Mouse (Mus musculus): ENCODE results near the gene Zcchc7. TPM values are rescaled to one million over a fixed set of nuclear protein-coding genes. Genes with fewer than 3 reads are reported as not detected.
"Not testable (repeated sequence)": the region's sequence is repeated elsewhere in the genome, so short reads cannot be mapped to it uniquely, and the experiment has no call there.

Zcchc7 gene
- polyA plus RNA-seq, 1 experiment, result 23.0 TPM

GRCm38 (mm10) chr4:44740471-44740870 lies 15.2 kb upstream of the Zcchc7 start:
- H3K4me3 ChIP-seq (replicated peaks), result no peak overlapping the region

DNA sequence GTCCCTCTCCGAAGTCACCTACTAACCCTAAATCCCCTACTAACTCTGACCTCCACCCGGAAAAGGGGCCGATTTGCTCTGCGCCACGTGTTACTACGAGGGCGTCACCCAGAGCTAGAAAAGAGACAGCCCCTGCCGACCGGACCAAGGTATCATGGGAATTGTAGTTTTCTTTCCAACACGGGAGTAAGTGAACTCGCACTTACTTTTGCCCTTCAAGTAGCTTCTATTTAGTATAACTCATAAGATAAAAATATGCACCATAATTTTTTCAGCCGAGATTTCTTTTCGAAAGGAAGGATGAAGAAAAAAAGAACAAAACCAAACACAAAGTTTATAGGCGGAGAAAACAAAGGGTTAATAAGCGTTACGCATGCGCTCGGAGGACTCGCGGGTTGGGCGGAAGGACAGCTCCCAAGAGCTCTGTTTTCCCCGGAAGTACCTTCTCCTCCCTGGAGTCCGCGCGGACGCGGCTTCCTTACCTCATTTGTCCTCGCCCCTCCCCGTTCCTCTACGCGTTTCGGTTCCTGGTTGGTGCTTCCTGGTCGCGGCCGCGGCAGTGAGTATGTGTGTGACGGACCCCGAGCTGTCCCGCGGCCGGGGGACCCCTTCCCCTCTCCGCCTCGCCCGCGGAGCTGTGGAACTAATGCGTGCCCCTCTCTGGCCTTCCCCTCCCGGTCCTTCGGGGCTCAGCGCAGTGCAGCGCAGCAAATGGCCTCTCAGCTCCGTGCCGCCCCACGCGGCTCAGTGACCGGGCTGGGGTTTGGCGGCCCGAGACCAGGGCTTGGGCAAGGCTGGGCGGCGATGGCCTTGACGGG lies 666 bp downstream of the Zcchc7 start:
- Histone ChIP-seq H3K4me3 (replicated peaks) (peak overlapping the region; percentile 94), H3K27me3 (replicated peaks) (peaks cover 2% of the 10 kb centered on the region), H3K36me3 (replicated peaks; ENCODE audit: low read length) (peaks cover 3% of the 10 kb centered on the region), H3K9me3 (no peaks in the 10 kb centered on the region), H3K4me1 (peaks cover 23% of the 10 kb centered on the region; the same call in 1 of the 2 replicates)
- TF ChIP-seq GATA1 (IDR thresholded peaks at IDR 0.05; ENCODE audit: borderline replicate concordance, low read length) (no peak), FLI1 (IDR thresholded peaks at IDR 0.05; ENCODE audit: low read length) (no peak)

More at GRCm38 (mm10) chr4:44740471-44740870, 15.2 kb upstream of the Zcchc7 start:
- no peaks in the 10 kb centered on the region for H3K36me3 ChIP-seq (replicated peaks; ENCODE audit: low read length)
- TF ChIP-seq GATA1 (IDR thresholded peaks at IDR 0.05; ENCODE audit: borderline replicate concordance, low read length) (no peak), FLI1 (IDR thresholded peaks at IDR 0.05; ENCODE audit: low read length) (no peak)
- no peaks in the 10 kb centered on the region for H3K9me3 ChIP-seq
- no peaks in the 10 kb centered on the region for H3K4me1 ChIP-seq
- H3K27me3 ChIP-seq (replicated peaks), result peaks cover 18% of the 10 kb centered on the region

- H3K27me3 ChIP-seq (replicated peaks); H3K9me3 ChIP-seq: not testable (repeated sequence)
- Histone ChIP-seq H3K4me1 (peaks cover 23% of the 10 kb centered on the region; the same call in 1 of the 2 replicates), H3K36me3 (replicated peaks; ENCODE audit: low read length) (peaks cover 11% of the 10 kb centered on the region), H3K4me3 (replicated peaks) (peak overlapping the region; percentile 94)
These were observed 1.5 kb downstream of the Zcchc7 start for GRCm38 (mm10) chr4:44757131-44757530.

DNA sequence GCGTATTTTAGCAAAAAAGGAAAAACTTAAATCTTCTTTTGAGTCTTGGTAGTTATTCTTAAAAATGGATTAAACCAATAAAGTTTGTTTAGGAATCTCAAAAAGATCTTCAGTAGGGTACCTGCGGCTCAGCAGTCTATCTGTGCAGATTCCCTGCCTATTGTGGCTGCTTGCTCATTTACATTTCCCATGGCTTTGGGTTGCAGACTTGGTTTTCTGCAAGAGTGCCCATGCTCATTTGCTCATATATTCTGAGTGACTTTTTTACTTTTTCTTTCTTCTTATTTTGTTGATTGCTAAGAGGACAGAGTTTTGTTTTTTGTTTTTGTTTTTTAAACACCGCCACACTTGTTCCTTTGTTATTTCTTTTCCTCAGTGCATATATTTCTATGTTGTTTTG lies 19.2 kb downstream of the Zcchc7 start:
- Histone ChIP-seq H3K36me3 (replicated peaks; ENCODE audit: low read length) (peaks cover 21% of the 10 kb centered on the region), H3K4me1 (peaks cover 3% of the 10 kb centered on the region; the same call in 1 of the 2 replicates), H3K27me3 (replicated peaks) (no peaks in the 10 kb centered on the region), H3K9me3 (no peaks in the 10 kb centered on the region), H3K4me3 (replicated peaks) (no peak overlapping the region)
- TF ChIP-seq GATA1 (IDR thresholded peaks at IDR 0.05; ENCODE audit: borderline replicate concordance, low read length) (no peak), FLI1 (IDR thresholded peaks at IDR 0.05; ENCODE audit: low read length) (no peak)

DNA sequence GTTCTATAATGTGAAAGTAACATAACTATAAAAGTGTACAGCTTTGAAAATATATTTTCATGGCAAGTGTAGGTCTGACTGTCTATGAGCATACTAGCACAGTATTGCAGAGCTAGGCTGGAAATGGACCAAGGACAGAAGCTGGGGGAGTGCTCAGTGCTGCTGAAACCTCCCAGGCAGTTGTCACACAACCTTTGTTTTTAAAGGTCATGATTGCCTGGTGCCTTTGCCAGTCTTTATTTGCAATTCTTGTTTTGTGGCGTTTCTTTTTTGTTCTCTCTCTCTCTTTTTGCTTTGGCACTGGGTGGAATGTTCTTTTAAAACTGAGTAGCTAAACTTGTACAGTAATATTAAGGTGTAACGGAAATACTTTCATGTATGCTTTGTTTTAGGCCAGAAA lies 21.0 kb downstream of the Zcchc7 start:
- Histone ChIP-seq H3K27me3 (replicated peaks) (no peaks in the 10 kb centered on the region), H3K9me3 (no peaks in the 10 kb centered on the region), H3K4me1 (peaks cover 7% of the 10 kb centered on the region), H3K4me3 (replicated peaks) (no peak overlapping the region), H3K36me3 (replicated peaks; ENCODE audit: low read length) (peaks cover 10% of the 10 kb centered on the region)
- no peak for TF ChIP-seq GATA1 (IDR thresholded peaks at IDR 0.05; ENCODE audit: borderline replicate concordance, low read length)
- TF ChIP-seq FLI1 (IDR thresholded peaks at IDR 0.05; ENCODE audit: low read length), result no peak

DNA sequence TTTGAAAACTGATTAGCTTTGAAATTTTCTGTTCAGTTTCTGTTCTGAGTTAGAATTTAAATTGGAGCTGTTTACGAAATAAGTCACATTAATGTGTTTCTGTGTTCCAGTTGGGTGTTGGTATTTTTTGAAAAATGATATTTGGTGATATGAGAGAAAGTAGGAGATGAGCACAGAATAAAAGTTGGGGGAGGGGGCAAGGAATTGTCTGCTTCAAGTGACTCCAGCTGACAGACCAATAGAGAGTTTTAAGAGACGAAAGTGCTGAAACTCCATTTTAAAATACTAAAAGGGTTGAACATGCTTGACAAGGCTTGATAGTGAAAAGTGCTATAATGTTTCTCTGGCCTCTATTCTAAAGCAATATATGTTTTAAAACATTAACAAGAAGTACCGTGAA lies 21.4 kb downstream of the Zcchc7 start:
- Histone ChIP-seq H3K36me3 (replicated peaks; ENCODE audit: low read length) (peaks cover 8% of the 10 kb centered on the region), H3K4me3 (replicated peaks) (no peak overlapping the region), H3K4me1 (peaks cover 7% of the 10 kb centered on the region), H3K9me3 (no peaks in the 10 kb centered on the region), H3K27me3 (replicated peaks) (no peaks in the 10 kb centered on the region)
- no peak for TF ChIP-seq GATA1 (IDR thresholded peaks at IDR 0.05; ENCODE audit: borderline replicate concordance, low read length)
- no peak for TF ChIP-seq FLI1 (IDR thresholded peaks at IDR 0.05; ENCODE audit: low read length)

DNA sequence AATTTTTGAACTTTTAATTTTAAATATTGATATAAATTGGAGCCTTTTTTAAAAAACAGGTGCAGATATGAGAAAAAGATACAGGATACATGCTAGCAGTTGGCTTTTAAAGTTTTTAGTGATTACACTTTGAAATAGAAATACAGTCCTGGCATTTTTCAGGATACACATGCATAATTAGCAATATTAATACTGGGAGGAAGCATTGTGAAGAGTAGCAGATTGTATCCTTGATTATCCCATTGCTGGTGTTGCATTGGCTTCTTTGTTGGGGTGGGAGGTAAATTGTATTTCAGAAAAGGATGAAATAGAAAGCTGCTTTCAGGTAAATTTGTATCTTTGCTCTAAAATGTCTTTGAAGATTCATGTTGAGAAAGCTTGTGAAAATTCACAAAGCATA lies 22.0 kb downstream of the Zcchc7 start:
- Histone ChIP-seq H3K9me3 (no peaks in the 10 kb centered on the region), H3K27me3 (replicated peaks) (no peaks in the 10 kb centered on the region), H3K4me3 (replicated peaks) (no peak overlapping the region), H3K4me1 (peaks cover 7% of the 10 kb centered on the region), H3K36me3 (replicated peaks; ENCODE audit: low read length) (peaks cover 5% of the 10 kb centered on the region)
- TF ChIP-seq GATA1 (IDR thresholded peaks at IDR 0.05; ENCODE audit: borderline replicate concordance, low read length) (no peak), FLI1 (IDR thresholded peaks at IDR 0.05; ENCODE audit: low read length) (no peak)

DNA sequence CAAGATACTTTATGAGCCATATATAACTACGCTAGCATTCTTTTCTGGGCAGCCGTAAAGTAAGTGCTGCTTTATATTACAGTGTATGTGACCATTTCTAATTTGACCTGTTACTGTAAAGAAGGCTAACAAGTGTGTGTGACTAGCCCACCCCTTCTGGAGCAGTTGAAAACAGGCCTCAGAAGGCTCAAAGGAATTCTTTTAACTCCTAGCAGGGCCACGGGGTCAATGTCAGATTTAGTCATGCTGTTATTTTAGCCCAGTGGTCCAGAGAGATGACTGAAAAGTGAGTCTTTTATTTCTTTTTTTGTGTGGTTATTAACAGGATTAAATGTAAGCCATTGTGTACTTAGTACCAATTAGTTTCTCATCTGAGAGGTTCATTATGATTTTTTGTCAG lies 22.6 kb downstream of the Zcchc7 start:
- peaks cover 5% of the 10 kb centered on the region for H3K36me3 ChIP-seq (replicated peaks; ENCODE audit: low read length)
- H3K27me3 ChIP-seq (replicated peaks), result no peaks in the 10 kb centered on the region
- H3K4me1 ChIP-seq, result peaks cover 7% of the 10 kb centered on the region
- no peaks in the 10 kb centered on the region for H3K9me3 ChIP-seq
- H3K4me3 ChIP-seq (replicated peaks), result no peak overlapping the region
- no peak for TF ChIP-seq GATA1 (IDR thresholded peaks at IDR 0.05; ENCODE audit: borderline replicate concordance, low read length)
- no peak for TF ChIP-seq FLI1 (IDR thresholded peaks at IDR 0.05; ENCODE audit: low read length)

- Histone ChIP-seq H3K4me1 (peaks cover 7% of the 10 kb centered on the region), H3K4me3 (replicated peaks) (peak overlapping the region; percentile 77)
- TF ChIP-seq FLI1 (IDR thresholded peaks at IDR 0.05; ENCODE audit: low read length) (no peak), GATA1 (IDR thresholded peaks at IDR 0.05; ENCODE audit: borderline replicate concordance, low read length) (no peak)
These were observed 24.9 kb downstream of the Zcchc7 start for GRCm38 (mm10) chr4:44780462-44781157.

GRCm38 (mm10) chr4:44781494-44781893 lies 25.8 kb downstream of the Zcchc7 start:
- no peaks in the 10 kb centered on the region for H3K9me3 ChIP-seq
- no peak overlapping the region for H3K4me3 ChIP-seq (replicated peaks)
- no peak for TF ChIP-seq FLI1 (IDR thresholded peaks at IDR 0.05; ENCODE audit: low read length)
- H3K36me3 ChIP-seq (replicated peaks; ENCODE audit: low read length), result peaks cover 4% of the 10 kb centered on the region
- no peaks in the 10 kb centered on the region for H3K27me3 ChIP-seq (replicated peaks)
- H3K4me1 ChIP-seq, result peaks cover 7% of the 10 kb centered on the region

More at GRCm38 (mm10) chr4:44780462-44781157, 24.9 kb downstream of the Zcchc7 start:
- Histone ChIP-seq H3K9me3 (no peaks in the 10 kb centered on the region), H3K27me3 (replicated peaks) (no peaks in the 10 kb centered on the region), H3K36me3 (replicated peaks; ENCODE audit: low read length) (peaks cover 2% of the 10 kb centered on the region)

Measured in megakaryocyte, embryonic 14.5 days (primary cell).